21 mouse cellular contexts compared by ENCODE assay signal in the genomic region with DNA sequence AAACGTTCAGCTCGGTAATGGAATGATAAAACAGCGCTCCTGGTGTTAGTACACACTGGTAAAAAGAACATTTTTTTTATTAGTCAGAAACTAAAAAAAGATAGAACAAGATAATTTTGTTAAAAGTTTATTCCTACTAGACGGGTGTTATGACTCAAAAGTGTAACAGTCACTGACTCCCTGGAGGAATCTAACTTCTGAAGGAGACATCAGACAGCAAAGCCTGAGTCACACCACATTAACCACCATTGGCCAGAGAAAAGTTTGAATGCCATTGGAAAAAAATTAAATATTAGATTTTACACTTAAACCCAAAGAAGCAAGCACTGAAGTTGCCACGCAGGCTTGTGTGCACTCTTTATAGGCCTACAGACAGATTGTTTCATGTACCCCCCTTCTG.
DNase-seq lines count a peak whose midpoint lies in the region; ATAC-seq and TF ChIP-seq lines count a peak whose summit lies in the region.
"Had no signal": no experiment of that assay in that cellular context is flagged by ENCODE, and none has a peak within 500 bp of the region (broad histone marks: within the 10 kb centered on the region; RNA-seq: fewer than 3 reads in every experiment).

No protein-coding gene starts in this region.

- H3K9ac ChIP-seq in kidney, embryonic 14.5 days (ENCODE audit: low read depth, low read length), result no peak overlapping the region
- H3K9ac ChIP-seq: embryonic facial prominence, embryonic 12.5 days; hindbrain, embryonic 12.5 days had no signal

- ATAC-seq in kidney, embryonic 14.5 days (ENCODE audit: low FRiP score, low TSS enrichment), result no peak
- ATAC-seq: forebrain, embryonic 14.5 days; hindbrain, embryonic 16.5 days had no signal

- no peaks in the 10 kb centered on the region for H3K9me3 ChIP-seq in kidney, embryonic 14.5 days (ENCODE audit: control insufficient read depth, low read length)
- H3K9me3 ChIP-seq: embryonic facial prominence, embryonic 12.5 days; hindbrain, embryonic 12.5 days had no signal

- WGBS in kidney, embryonic 14.5 days, result 88% methylated on average over 5 of the region's 5 CpGs

- DNase-seq in layer of hippocampus, adult 2 months (ENCODE audit: low spot score in 2 of 2), result peak in 1 of 2 experiments; percentile 2
- no peak for DNase-seq in layer of hippocampus, adult 8-10 months (ENCODE audit: low spot score in 2 of 2)
- DNase-seq in 3134 (ENCODE audit: extremely low read depth, insufficient read length, low spot score) (peak; percentile 53), NIH3T3 (ENCODE audit: low read depth) (peak; percentile 38)
- DNase-seq in mesoderm, embryonic 11.5 days (ENCODE audit: low read depth, low spot score), result peak; percentile 20
- no peak for DNase-seq in lung, postnatal 4 days
- DNase-seq: adrenal gland, postnatal 10 days; cerebellum, adult 11-12 months; cerebellum, adult 9-10 months; cerebellum, postnatal 25 days; gastrocnemius, postnatal 10 days; heart, adult 18-20 months; heart, postnatal 10 days; heart, postnatal 4 days had no signal

- no peak overlapping the region for H3K27ac ChIP-seq in layer of hippocampus, adult 2 months
- no peak overlapping the region for H3K27ac ChIP-seq in kidney, embryonic 14.5 days (ENCODE audit: low read depth, low read length)
- H3K27ac ChIP-seq: embryonic facial prominence, embryonic 12.5 days; forebrain, embryonic 10.5 days; heart, embryonic 10.5 days; hindbrain, embryonic 12.5 days had no signal

- no peaks in the 10 kb centered on the region for H3K4me1 ChIP-seq in kidney, embryonic 14.5 days (ENCODE audit: control insufficient read depth, insufficient read depth, low read length)
- H3K4me1 ChIP-seq: embryonic facial prominence, embryonic 12.5 days; heart, embryonic 10.5 days; hindbrain, embryonic 12.5 days had no signal

- no peak overlapping the region for H3K4me3 ChIP-seq in layer of hippocampus, adult 2 months
- H3K4me3 ChIP-seq in kidney, embryonic 14.5 days (ENCODE audit: low read length), result no peak overlapping the region
- H3K4me3 ChIP-seq: embryonic facial prominence, embryonic 12.5 days; forebrain, embryonic 10.5 days; heart, embryonic 10.5 days; hindbrain, embryonic 12.5 days had no signal

- TF ChIP-seq CTCF in layer of hippocampus, adult 2 months (conservative IDR thresholded peaks at IDR 0.05), result peak; percentile 26; the same call in 1 of the 2 replicates

- H3K4me2 ChIP-seq in kidney, embryonic 14.5 days (replicated peaks; ENCODE audit: low read depth, low read length), result no peak overlapping the region
- H3K4me2 ChIP-seq: embryonic facial prominence, embryonic 12.5 days; hindbrain, embryonic 12.5 days had no signal

- H3K36me3 ChIP-seq in kidney, embryonic 14.5 days (ENCODE audit: control insufficient read depth, insufficient read depth, low read length), result no peaks in the 10 kb centered on the region
- H3K36me3 ChIP-seq: embryonic facial prominence, embryonic 12.5 days; forebrain, embryonic 10.5 days; heart, embryonic 10.5 days; hindbrain, embryonic 12.5 days had no signal

- H3K27me3 ChIP-seq in kidney, embryonic 14.5 days (ENCODE audit: control insufficient read depth, insufficient read depth, low read length), result no peaks in the 10 kb centered on the region
- H3K27me3 ChIP-seq: embryonic facial prominence, embryonic 12.5 days; hindbrain, embryonic 12.5 days had no signal

Comparison
In these comparisons a context has a peak if more than half of its experiments do, and no peak if none do; other contexts are left out.
1. DNase-seq: peak in 3134 (single experiment), NIH3T3 (single experiment) and mesoderm, embryonic 11.5 days (single experiment); none in layer of hippocampus, adult 8-10 months (0 of 2) and lung, postnatal 4 days (0 of 2).